Mouse (Mus musculus) kidney, postnatal 10 days (tissue): ENCODE measurements around the gene Gm17555.
A peak's percentile ranks its signal among the peaks of the same experiment; 100 is the strongest.
"Not testable (repeated sequence)": the region's sequence is repeated elsewhere in the genome, so short reads cannot be mapped to it uniquely, and the experiment has no call there.

Experiments used
- DNase-seq: peaks from one replicate; pipeline ENCODE4 v3.0.0; 2021; ENCODE audit warnings: mixed read lengths

Gene Gm17555

GRCm38 (mm10) chr2:126214800-126215199 lies at the start of gene Gm17555:
TSS of gene Gm17555 (plus strand) at chr2:126215100.
- DNase-seq = not testable (repeated sequence)

DNA sequence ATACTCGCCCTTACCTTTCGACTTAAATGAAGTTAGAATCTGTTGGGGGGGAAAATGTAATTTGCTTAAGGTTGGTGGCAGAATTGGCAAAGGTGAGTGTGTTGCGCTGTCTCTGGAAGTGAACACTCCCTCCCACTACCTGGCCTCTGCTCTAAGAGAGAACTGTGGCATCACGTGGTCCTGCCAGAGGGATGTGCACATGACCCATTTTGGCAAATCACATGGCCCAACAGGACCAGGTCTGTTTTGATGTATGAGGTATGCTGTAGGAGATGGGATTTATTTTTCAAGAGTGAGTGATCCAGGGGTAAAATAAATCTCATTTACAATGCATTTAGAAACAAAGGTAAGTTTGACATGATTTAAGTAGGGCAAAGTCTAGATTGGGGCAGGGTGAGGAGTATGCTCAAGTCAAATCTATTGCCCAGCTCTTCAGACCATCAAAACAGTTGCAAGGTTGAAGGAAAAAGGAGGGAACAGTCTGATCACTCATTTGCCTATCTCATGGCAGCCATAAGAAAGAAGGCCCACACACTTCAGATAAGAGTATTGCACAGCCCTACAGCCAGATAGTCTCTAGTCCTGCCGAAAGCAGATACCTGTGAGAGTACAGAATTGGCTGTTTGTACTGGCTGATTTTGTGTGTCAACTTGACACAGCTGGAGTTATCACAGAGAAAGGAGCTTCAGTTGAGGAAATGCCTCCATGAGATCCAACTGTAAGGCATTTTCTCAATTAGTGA lies 49.5 kb upstream of the Gm17555 start:
- DNase-seq = no peak

GRCm38 (mm10) chr2:126166335-126166734 lies 48.6 kb upstream of the Gm17555 start:
- DNase-seq = no peak

DNA sequence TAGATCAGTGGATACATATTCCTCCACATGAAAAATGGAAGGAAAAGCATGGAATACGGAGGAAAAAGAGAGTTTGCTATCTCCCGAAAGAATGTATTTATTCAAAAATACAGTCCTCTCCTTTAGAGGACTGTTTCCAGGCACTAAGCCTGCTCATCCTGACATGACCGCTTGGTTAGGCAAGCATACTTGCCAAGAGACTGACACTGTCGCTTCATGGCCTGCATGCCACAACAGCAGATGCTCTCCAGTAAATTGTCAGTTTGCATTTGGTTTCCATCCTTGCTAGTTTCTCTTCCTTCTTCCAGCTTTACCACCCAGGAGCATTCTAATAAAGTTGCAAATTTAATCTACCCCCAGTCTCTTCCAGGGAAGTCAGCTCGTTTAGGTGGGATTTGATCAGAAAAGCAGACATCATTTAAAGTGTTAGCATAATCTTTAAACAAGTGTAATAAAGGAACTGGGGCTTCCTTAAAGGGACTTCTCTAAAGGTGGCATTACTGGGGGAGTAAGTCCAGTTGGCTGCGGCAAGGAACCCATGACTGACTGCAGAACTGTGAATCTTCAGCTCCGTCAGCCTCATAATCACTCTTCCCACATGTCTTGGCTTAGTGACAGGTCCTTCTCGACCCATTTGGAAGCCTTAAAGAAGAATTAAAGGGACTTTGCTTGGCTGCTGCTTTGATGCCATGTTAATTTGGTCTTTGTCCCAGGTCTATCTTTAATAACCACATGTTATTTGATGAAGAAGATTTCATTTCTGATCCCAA lies 47.9 kb upstream of the Gm17555 start:
- no peak for DNase-seq

DNA sequence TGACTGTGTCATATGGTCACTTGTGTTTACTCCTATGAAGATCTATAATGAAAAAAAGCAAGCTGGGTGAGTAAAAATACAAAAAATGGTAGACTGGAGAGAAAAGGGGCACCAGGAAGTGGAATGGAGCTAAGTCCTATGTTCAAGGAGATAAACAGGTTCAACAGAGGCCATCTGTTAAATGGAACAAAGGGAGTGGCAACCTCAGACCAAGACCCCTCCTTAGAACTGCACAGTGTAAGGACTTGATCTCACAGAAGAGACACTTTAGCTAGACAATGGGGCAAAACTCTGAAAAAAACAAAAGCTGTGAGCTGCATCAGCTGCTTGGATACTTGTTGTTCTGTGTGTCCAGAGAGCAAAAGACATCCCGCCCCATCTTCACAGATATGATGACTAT lies 43.5 kb upstream of the Gm17555 start:
- no peak for DNase-seq

DNA sequence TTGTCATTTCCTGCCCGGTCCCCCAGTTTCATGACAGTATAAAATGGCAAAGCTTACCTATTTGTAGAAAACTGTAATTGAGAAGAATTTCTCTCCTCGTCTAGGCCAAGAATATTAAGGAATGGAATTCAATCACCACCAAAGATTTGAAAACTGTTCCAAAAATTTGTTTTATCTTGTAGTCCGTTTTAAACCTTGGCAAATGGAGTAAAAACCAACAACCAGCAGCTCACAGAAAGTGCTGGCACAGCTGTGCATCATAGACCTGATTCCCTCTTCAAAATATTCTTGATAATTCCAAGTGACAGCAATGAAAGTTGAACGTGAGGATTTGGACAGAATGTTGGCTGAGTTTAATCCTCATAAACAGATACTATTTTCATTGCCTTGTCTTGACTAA lies 23.6 kb upstream of the Gm17555 start:
- DNase-seq = no peak

- no peak for DNase-seq
Measured at GRCm38 (mm10) chr2:126192129-126192528, 22.8 kb upstream of the Gm17555 start.

DNA sequence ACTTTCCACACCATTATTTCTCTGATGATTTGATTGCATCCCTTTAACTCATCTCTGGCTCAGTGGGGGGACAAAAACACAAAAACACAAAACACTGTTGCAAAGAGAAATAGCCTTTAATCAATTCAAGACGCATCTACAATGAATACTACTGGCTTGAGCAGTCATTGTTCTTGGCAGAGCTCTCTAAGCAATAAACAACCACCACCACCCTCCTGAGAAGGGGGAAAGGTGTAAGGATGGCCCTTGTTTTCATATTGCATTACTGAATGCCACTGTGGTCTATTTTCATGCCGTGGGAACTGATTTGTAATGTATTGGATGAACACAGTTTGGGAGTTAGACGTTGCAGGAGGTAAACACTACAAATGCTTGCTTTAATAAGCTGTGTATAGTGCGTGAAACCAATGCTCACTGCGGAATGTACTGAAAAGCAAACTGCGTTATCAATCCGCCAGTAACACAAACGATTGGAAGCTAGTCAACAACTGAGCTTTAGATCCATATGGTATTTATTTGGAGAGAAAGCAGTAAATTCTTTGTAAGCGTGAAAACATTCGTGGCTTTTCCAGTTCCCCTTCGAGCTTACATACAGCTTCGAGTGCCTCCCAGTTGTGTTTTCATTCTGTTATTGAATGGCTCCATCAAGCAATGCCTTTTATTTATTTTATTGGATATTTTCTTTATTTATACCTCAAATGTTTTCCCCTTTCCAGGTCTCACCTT lies 19.1 kb upstream of the Gm17555 start:
- DNase-seq = no peak

GRCm38 (mm10) chr2:126198971-126199370 lies 15.9 kb upstream of the Gm17555 start:
- DNase-seq = no peak

DNA sequence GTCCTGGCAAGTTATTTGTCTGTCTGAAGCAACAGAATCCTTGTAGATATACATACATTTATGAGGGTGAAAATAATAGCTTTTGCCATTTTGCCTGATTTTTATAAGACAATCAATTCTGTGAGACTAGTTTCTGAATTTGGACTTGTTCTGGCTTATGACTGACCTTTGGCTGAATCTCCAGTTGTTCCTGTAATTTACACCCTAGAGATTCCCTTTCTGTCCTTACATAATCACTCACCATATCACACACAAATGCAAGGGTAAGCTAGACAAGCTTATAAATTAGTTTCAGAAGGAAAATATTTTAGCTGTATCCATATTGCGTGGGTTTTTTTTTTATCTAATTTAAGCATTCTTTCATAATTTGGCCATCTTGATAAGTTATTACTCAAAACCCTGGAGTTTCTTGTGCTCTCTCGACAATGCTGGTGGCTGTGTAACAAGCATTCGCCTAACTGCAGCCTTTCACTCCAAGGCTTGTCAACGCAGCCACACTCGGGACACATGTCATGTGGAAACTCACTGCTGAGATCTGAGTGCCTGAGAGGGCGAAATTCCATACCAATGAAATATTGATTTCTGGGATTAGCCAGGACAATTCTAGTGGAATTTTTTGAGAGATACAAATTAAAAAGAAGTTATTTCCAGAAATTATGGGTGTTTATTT lies 3.8 kb upstream of the Gm17555 start:
- no peak for DNase-seq

DNA sequence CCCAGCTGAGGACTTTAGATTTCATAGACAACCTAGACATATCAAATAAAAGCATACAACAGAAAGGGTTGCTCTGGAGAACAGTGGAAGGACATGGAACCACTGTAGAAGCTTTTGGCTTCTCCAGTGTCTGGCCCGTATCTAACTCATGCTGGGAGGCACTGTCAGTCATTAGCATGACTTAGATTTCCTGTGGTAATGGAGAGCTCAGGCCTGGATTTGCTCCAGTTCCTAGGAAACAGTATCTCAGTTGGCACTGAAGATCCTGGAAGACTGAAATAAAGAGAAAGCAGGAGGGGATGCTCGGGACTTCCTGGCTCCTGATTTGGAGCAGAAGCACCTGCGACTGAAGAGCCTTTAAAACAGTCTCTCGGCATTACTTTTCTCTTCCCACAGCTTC lies 12.7 kb downstream of the Gm17555 start:
- DNase-seq = no peak

- DNase-seq = no peak
Measured at GRCm38 (mm10) chr2:126231731-126232130, 16.8 kb downstream of the Gm17555 start.

GRCm38 (mm10) chr2:126236905-126237304 lies 22.0 kb downstream of the Gm17555 start:
- no peak for DNase-seq

DNA sequence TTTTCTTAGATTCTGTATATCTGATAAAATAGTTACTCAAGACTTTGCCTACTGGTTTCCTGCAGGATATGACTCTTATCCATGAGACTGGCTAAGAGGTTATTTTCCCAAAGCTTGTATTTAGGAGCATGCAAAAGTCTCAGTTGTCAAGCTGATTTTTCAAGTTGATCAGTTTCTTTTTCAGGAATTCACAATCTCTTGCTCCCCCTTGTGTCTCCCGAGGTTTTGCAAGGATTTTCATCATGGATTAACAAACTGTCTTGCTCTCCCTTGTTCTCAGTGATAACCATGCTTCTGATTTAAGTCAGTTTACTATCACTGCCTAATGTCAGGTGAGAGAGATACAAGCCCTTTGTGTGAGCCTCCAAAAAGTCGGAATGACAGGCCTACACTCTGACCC lies 30.5 kb downstream of the Gm17555 start:
- DNase-seq = peak; percentile 33

DNA sequence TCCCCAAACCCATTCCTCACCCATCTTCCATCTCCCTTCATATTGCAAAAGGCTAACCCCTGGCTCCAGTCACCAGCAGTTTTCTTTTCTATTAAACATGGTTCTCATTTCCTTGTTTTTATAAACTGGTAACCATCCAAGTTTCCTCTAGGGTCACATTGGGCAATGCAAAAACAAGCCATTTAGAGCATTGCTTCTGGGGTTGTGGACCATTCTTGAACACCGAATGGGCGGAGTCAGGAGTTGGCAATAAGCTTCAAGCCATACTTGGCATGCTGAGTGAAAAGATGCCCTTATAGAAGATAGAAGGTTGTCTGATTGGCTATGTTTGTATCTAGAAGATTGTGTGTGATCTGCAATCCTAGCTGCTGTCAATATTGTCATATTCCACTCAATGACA lies 33.6 kb downstream of the Gm17555 start:
- DNase-seq = no peak

- no peak for DNase-seq
Measured at GRCm38 (mm10) chr2:126252211-126252610, 37.3 kb downstream of the Gm17555 start.
